Mouse (Mus musculus) hindbrain, embryonic 15.5 days (tissue): ENCODE results near the gene Xrcc6. TPM values are rescaled to one million over a fixed set of nuclear protein-coding genes. Genes with fewer than 3 reads are reported as not detected.

Experiments used
- ATAC-seq: fragments of 200-750 bp; cut with Nextera tagmentation; 2 replicates; pipeline ENCODE4 v1.8.0; 2017; ENCODE audit warnings: low read depth, moderate number of reproducible peaks, moderate TSS enrichment; ENCODE audit not compliant: low FRiP score
- H3K27ac ChIP-seq: fragments of 300-500 bp; sonication (generic); replicated peaks from 2 replicates; pipeline ENCODE4 v1.5.1; 2015; ENCODE audit warnings: mild to moderate bottlenecking, inconsistent platforms
- H3K27me3 ChIP-seq: fragments of 300-500 bp; sonication (generic); 2 replicates; pipeline ENCODE4 v1.6.1; 2015; ENCODE audit warnings: control low read depth, inconsistent platforms
- H3K36me3 ChIP-seq: fragments of 300-500 bp; sonication (generic); 2 replicates; pipeline ENCODE4 v1.6.1; 2015; ENCODE audit warnings: control low read depth, inconsistent platforms
- H3K4me1 ChIP-seq: fragments of 300-500 bp; sonication (generic); replicated peaks from 2 replicates; pipeline ENCODE4 v1.6.1; 2015; ENCODE audit warnings: control low read depth, inconsistent platforms
- H3K4me2 ChIP-seq: fragments of 300-500 bp; sonication (generic); 2 replicates; pipeline ENCODE4 v1.6.1; 2015; ENCODE audit warnings: moderate library complexity, mild to moderate bottlenecking, inconsistent platforms
- H3K4me3 ChIP-seq: fragments of 300-500 bp; sonication (generic); 2 replicates; pipeline ENCODE4 v1.5.1; 2015; ENCODE audit warnings: mild to moderate bottlenecking, inconsistent platforms
- H3K9ac ChIP-seq: fragments of 300-500 bp; sonication (generic); 2 replicates; pipeline ENCODE4 v1.6.1; 2015; ENCODE audit warnings: inconsistent platforms
- H3K9me3 ChIP-seq: fragments of 300-500 bp; sonication (generic); 2 replicates; pipeline ENCODE4 v1.6.1; 2016; ENCODE audit warnings: control low read depth, inconsistent platforms
- WGBS: fragments of 180-500 bp; shearing (Covaris S2); methylation state at CpG from one replicate; pipeline ENCODE4 v1.1.7; 2015; 5-methylcytosine and 5-hydroxymethylcytosine counted together
- polyA plus RNA-seq: library from polyadenylated mRNA; unstranded; fragments of >200 nt; fragmentation: Nextera tagmentation; extraction: Ambion mirVana; gene quantifications from 2 replicates; pipeline ENCODE4 v1.2.1, GENCODE M21; 2015

The Xrcc6 gene
- polyA plus RNA-seq, 1 experiment from 2014 or later = 43.4 TPM

DNA sequence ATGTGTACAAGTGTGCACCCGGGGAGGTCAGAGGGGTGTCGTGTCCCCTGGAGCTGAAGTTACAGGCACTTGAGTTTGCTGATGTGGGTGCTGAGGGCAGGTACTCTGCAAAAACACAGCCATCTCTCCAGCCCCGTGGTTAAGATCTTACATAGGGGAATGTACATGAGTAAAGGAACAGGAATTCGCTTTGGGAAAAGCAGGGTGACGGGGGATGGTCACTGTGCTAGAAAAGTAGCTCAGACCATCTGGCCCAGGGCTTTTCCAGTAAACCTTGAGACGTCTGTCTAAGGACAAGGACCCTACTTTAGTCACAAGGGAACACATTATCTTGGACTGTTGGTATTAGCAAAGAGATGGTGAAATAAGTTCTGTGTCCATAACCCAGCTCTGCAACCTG, 24.3 kb downstream of the Xrcc6 start:
- peaks cover 24% of the 10 kb centered on the region for H3K4me1 ChIP-seq
- no peaks in the 10 kb centered on the region for H3K27me3 ChIP-seq
- no peak overlapping the region for H3K4me3 ChIP-seq
- H3K9ac ChIP-seq = no peak overlapping the region
- 94% methylated on average over 6 of the region's 6 CpGs for WGBS
- no peak overlapping the region for H3K27ac ChIP-seq
- H3K4me2 ChIP-seq = no peak overlapping the region
- no peaks in the 10 kb centered on the region for H3K36me3 ChIP-seq
- H3K9me3 ChIP-seq = no peaks in the 10 kb centered on the region
- no peak for ATAC-seq

DNA sequence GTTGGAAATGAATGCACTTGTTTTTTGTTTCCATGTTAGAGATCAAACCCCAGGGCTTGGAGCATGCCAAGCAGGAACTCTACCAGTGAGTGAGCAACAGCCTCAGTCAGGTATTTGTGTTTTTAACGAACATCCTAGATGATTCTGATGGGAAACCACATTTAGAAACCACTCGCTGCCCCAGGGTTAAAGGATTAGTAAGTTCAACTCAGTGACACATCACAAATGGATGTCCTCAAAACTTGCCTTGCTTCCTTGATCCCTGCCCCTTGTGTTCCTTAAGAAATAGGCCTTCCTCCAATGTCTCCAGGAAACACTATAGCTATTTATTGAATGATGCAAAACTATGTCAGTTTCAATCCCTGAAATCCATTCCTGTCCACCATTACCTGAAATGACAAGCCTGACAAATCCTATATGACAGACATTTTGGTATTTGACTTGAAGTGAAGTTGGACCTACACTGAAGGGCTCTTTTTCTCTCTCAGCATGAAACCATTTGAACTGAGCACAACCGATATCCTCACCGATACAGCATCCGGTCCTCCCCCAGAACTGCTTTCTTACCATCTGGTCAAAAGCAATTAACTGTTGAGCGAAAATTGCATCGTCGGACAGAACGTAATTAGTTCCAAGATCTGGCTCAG, 27.2 kb downstream of the Xrcc6 start:
- Histone ChIP-seq H3K9me3 (no peaks in the 10 kb centered on the region), H3K4me1 (peaks cover 30% of the 10 kb centered on the region), H3K27ac (peak overlapping the region; percentile 84; the same call in 1 of the 2 replicates), H3K27me3 (no peaks in the 10 kb centered on the region), H3K4me3 (peak overlapping the region; percentile 77), H3K36me3 (peaks cover 10% of the 10 kb centered on the region), H3K9ac (peak overlapping the region; percentile 83), H3K4me2 (peak overlapping the region; percentile 94)
- 18% methylated on average over 9 of the region's 9 CpGs for WGBS
- ATAC-seq = no peak

DNA sequence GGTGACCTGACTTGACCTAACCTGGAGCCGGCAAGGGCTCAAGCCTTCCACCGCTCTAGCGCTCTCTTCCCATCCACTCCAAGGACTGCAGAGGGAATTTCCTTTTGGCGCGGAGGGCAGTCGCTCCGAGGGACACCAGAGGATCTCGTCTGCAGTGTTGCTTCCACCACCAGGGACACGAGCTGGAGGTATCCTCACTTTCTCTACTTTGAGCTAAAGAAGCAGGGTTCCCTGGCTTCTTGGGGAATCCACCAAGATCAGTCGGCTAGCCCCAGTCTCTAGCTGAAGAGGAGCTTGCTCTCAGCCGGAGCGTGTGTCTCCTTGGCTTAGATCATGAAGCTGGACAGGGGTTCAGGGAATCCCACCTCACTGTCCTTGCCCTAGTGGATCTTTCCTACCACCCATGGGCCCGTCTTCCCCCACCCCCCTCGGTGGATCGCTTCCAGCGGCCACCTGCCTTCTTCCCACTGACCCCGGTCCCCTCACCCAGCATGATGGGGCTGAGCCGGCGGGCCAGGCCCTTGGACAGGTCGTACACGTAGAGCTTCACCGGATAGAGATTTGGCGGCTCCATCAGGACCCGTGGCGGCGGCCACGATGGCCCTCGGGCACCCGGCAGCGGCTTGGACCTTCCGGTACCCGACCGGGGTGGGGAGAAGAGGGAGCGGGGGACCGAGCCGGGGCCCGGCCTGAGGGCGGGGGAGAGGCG, 27.9 kb downstream of the Xrcc6 start:
- Histone ChIP-seq H3K27me3 (no peaks in the 10 kb centered on the region), H3K4me1 (peaks cover 30% of the 10 kb centered on the region), H3K4me2 (peak overlapping the region; percentile 94), H3K27ac (peak overlapping the region; percentile 84), H3K9ac (peak overlapping the region; percentile 83), H3K36me3 (peaks cover 13% of the 10 kb centered on the region), H3K9me3 (no peaks in the 10 kb centered on the region), H3K4me3 (peak overlapping the region; percentile 77)
- WGBS = under 1% methylated on average over 35 of the region's 39 CpGs
- ATAC-seq = peak; percentile 14

DNA sequence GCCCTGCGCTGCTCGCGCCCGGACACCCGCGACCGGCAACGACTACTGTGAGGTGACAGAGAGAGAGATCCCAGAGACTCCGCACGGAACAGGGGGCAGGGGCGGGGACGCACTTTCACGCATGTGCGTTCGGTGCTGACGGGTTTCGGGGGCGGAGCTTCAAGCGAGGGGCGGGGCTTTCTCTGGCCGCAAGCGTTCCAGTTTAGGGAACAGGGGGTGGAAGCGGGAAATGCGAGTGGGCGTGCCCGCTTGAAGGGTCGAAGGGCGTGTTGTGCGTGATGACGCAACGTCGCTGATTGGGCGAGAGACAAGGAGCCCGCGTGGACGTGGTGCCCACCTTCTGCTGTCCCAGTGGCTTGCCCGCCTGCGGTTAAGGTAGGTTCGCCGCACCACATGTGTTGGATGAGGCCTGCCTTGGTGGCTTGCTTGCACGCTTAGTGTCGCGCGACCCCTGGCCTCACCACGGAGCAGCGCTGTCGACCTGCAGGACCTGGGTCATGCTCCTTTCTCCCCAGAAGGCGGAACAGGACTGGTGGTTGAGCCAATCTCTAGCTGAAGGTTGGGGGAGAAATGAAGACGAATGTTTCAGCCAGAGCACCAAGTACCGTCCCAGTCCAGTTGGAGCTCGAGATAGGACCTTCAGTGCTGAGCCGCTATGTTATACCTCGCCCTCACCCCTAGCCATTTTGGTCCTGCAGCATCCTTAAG, 28.6 kb downstream of the Xrcc6 start:
- Histone ChIP-seq H3K4me3 (peak overlapping the region; percentile 77), H3K4me1 (peaks cover 30% of the 10 kb centered on the region), H3K36me3 (peaks cover 13% of the 10 kb centered on the region), H3K4me2 (peak overlapping the region; percentile 94), H3K9ac (peak overlapping the region; percentile 83), H3K27me3 (no peaks in the 10 kb centered on the region), H3K27ac (peak overlapping the region; percentile 84), H3K9me3 (no peaks in the 10 kb centered on the region)
- WGBS = under 1% methylated on average over 47 of the region's 53 CpGs
- ATAC-seq = peak; percentile 98

DNA sequence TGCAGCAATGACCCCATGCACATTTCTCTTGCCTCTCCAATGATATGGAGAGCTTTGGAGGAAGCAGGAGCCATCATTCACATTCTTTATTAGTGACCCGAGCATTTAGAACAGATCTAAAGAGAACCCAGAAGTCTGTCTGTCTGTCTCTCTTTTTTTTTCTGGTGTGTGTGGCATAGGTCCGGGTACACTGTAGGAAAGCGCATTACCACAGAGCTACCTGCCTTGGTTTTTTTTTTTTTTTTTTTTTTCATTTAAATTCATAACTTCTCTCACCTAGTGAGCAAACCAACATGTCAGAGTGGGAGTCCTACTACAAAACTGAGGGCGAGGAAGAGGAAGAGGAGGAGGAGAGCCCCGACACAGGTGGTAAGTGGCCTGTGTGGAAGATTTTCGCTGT, 29.2 kb downstream of the Xrcc6 start:
- Histone ChIP-seq H3K4me3 (peak overlapping the region; percentile 77), H3K9me3 (no peaks in the 10 kb centered on the region), H3K36me3 (peaks cover 13% of the 10 kb centered on the region), H3K4me2 (peak overlapping the region; percentile 94), H3K9ac (peak overlapping the region; percentile 56), H3K4me1 (peaks cover 30% of the 10 kb centered on the region), H3K27me3 (no peaks in the 10 kb centered on the region), H3K27ac (peak overlapping the region; percentile 80)
- 31% methylated on average over 6 of the region's 6 CpGs for WGBS
- ATAC-seq = no peak

DNA sequence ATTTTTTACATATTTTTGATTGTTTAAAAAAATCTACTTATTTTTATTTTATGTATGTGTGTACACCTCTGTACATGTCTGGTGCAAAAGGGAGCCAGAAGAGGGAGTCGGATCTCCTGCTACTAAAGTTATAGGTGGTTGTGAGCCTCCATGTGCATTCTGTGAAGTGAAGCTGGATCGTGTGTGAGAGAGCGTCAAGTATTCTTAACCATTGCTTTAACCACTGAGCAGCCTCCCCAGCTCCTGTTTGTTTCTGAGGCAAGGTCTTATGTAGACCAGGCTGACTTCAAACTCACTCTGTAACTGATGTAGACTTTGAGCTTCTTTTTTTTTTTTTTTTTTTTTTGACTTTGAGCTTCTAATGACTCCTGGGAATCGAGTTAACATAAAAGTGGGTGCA, 29.8 kb downstream of the Xrcc6 start:
- Histone ChIP-seq H3K9me3 (no peaks in the 10 kb centered on the region), H3K4me3 (no peak overlapping the region), H3K36me3 (peaks cover 17% of the 10 kb centered on the region), H3K4me1 (peaks cover 30% of the 10 kb centered on the region), H3K27ac (no peak overlapping the region), H3K4me2 (0 out of 2 replicates have a peak overlapping the region, but pooled peaks have one; percentile 3), H3K9ac (no peak overlapping the region), H3K27me3 (no peaks in the 10 kb centered on the region)
- WGBS = 82% methylated on average over 4 of the region's 4 CpGs
- ATAC-seq = no peak

DNA sequence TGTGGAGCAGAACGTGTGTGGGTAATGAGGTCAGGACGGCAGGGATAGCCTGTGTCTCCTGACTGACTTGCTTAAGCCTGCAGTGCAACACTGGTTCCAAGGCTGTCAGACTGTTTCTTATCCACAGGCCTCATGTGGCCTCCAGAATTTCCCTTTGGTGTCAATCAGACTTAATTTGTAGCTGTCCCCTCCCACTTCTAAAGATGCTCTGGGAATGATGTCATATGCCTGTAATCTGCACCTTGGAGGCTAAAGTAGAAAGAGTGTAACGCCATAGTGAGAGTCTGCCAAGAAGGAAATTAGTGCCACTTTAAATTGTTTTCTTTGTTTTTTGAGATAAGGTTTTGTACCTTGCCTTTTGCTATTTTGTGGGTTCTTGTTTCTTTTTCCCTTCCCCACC, 31.7 kb downstream of the Xrcc6 start:
- Histone ChIP-seq H3K9ac (no peak overlapping the region), H3K4me2 (no peak overlapping the region), H3K36me3 (peaks cover 35% of the 10 kb centered on the region), H3K27me3 (no peaks in the 10 kb centered on the region), H3K9me3 (no peaks in the 10 kb centered on the region), H3K4me1 (peaks cover 22% of the 10 kb centered on the region), H3K27ac (no peak overlapping the region), H3K4me3 (no peak overlapping the region)
- ATAC-seq = no peak
- 89% methylated on average over 3 of the region's 3 CpGs for WGBS

DNA sequence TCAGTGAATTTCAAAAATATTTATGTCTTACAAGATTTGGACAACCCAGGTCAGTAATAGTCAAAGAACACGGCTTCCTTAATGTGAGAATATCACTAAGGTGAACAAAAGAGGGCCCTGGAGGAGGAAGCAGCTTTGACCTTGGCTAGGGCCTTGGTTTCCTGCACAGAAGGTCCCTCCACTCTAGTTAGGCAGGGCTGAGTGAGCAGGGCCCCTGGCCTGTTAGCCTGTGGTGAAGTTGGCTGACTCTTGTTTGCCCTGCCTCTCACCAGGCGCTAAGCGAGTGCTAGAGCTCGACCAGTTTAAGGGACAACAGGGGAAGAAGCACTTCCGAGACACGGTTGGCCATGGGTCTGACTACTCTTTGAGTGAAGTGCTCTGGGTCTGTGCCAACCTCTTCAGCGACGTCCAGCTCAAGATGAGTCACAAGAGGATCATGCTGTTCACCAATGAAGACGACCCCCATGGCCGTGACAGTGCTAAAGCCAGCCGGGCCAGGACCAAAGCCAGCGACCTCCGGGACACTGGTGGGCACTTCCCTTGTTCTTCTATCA, 35.0 kb downstream of the Xrcc6 start:
- Histone ChIP-seq H3K27ac (no peak overlapping the region), H3K9me3 (no peaks in the 10 kb centered on the region), H3K36me3 (peaks cover 65% of the 10 kb centered on the region)

DNA sequence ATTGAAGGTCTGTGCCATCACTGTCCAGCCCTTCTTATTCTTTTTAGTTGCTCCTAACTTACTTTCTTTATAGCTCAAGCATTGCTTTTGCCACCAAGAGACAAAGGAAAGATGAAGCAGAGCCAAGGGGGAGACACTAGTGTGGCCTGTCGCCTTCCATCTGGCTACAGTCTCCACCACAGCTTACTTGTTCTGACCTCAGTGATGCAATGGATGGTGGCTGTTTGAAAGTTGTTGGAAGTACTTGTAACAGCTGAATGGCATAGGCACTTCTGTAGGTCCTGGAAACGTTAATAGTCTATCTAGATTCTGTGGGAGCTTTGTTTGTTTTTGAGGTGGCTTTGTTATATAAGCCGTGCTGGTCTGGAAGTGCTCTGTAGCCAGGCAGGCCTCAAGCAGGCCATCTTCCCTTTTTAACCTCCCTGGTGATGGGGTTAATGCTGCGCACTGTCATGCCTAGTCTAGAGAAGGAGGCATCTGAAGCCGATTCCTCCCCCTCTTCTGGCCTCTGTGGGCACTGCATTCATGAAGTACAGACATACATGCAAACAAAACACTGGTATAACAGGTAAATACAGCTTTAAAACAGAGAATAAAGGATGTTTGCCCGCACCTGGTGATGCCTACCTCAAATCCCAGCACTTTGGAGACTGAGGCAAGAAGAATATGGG, 36.5 kb downstream of the Xrcc6 start:
- Histone ChIP-seq H3K4me3 (no peak overlapping the region), H3K9ac (no peak overlapping the region), H3K27me3 (no peaks in the 10 kb centered on the region), H3K27ac (no peak overlapping the region), H3K9me3 (no peaks in the 10 kb centered on the region), H3K4me2 (no peak overlapping the region), H3K4me1 (no peaks in the 10 kb centered on the region), H3K36me3 (peaks cover 70% of the 10 kb centered on the region)
- no peak for ATAC-seq
- 92% methylated on average over 6 of the region's 6 CpGs for whole genome bisulfite sequencing

More for the DNA sequence above, 35.0 kb downstream of the Xrcc6 start:
- H3K4me3 ChIP-seq = no peak overlapping the region
- H3K4me2 ChIP-seq = no peak overlapping the region
- peaks cover 2% of the 10 kb centered on the region; the same call in 1 of the 2 replicates for H3K4me1 ChIP-seq
- 92% methylated on average over 13 of the region's 13 CpGs for WGBS
- no peaks in the 10 kb centered on the region for H3K27me3 ChIP-seq
- H3K9ac ChIP-seq = no peak overlapping the region
- no peak for ATAC-seq

DNA sequence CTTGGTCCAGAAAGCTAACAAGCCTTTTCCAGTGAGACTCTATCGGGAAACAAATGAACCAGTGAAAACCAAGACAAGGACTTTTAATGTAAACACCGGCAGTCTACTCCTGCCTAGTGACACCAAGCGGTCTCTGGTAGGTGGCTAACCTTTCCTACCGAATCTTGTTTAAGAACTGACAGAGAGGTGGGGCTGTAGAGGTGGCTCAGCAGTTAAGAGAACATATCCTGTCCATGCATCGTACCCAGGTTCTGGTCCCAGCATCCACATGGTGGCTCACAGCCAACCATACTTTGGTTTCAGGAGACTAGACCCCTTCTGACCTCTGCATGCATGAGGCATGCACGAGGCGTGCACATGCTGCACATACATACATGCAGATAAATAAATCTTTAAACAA, 39.6 kb downstream of the Xrcc6 start:
- Histone ChIP-seq H3K9me3 (no peaks in the 10 kb centered on the region), H3K4me2 (no peak overlapping the region), H3K4me3 (no peak overlapping the region), H3K4me1 (no peaks in the 10 kb centered on the region), H3K27ac (no peak overlapping the region), H3K9ac (no peak overlapping the region), H3K36me3 (peaks cover 89% of the 10 kb centered on the region), H3K27me3 (no peaks in the 10 kb centered on the region)
- 92% methylated on average over 7 of the region's 7 CpGs for WGBS
- ATAC-seq = no peak

DNA sequence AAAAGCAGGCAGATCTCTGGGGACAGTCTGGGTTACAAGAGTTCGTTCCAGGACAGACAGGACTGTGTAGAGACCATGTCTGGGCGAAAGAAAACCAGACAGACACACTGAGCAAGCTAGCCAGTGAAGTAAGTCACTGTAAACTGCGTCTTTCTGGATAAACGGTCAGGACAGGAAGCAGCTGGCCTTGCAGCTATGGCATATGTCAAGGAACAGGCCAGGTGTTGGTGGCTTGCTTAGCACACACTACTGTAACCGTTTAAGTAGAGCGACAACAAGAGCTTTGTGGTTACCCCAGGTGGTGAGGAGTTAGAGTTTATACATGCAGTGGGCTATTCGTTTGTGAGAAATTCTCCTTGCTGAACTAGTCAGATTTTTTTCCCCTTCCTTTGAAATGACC, 40.1 kb downstream of the Xrcc6 start:
- Histone ChIP-seq H3K4me2 (no peak overlapping the region), H3K36me3 (peaks cover 88% of the 10 kb centered on the region), H3K27me3 (no peaks in the 10 kb centered on the region), H3K9ac (no peak overlapping the region), H3K27ac (no peak overlapping the region), H3K4me3 (no peak overlapping the region), H3K9me3 (no peaks in the 10 kb centered on the region), H3K4me1 (no peaks in the 10 kb centered on the region)
- no peak for ATAC-seq
- WGBS = 92% methylated on average over 7 of the region's 7 CpGs
